Mouse (Mus musculus) v-Abl transformed pro-B cells (cell line): Measurements from ENCODE around the gene Cd200.
"Not testable (repeated sequence)": the region's sequence is repeated elsewhere in the genome, so short reads cannot be mapped to it uniquely, and the experiment has no call there.

Experiments
- in situ Hi-C, 2 experiments: fragments of 400-800 bp; cut with MboI; formaldehyde crosslinking; loops; one replicate each; pipeline ENCODE4 v1.15.1; 2025; ENCODE audit not compliant: unreplicated experiment in 2 of 2

The Cd200 gene

GRCm38 (mm10) chr16:45408425-45409063 is at the start of gene Cd200:
Cd200 (minus strand) TSS chr16:45409053.
- in situ Hi-C loops, result no loop called here

GRCm38 (mm10) chr16:45454762-45455161 is 45.9 kb upstream of the Cd200 start:
- in situ Hi-C loops, result no loop called here

GRCm38 (mm10) chr16:45437230-45437739 is 28.4 kb upstream of the Cd200 start:
- in situ Hi-C loops, result no loop called here

- in situ Hi-C loops, result no loop called here
Observed at GRCm38 (mm10) chr16:45435591-45435990, 26.7 kb upstream of the Cd200 start.

GRCm38 (mm10) chr16:45427651-45428050 is 18.8 kb upstream of the Cd200 start:
- in situ Hi-C loops, result no loop called here

GRCm38 (mm10) chr16:45413497-45413896 is 4.6 kb upstream of the Cd200 start:
- in situ Hi-C loops, result loop anchor here in 1 of 2 experiments (10.0 kb wide), 1 partner anchor 929 kb away; no protein-coding TSS in a partner anchor

GRCm38 (mm10) chr16:45409064-45409446 is 202 bp upstream of the Cd200 start:
- in situ Hi-C loops, result not testable (repeated sequence)

GRCm38 (mm10) chr16:45407645-45408400 is 1.0 kb downstream of the Cd200 start:
- in situ Hi-C loops, result no loop called here

- in situ Hi-C loops, result no loop called here
Observed at GRCm38 (mm10) chr16:45407091-45407490, 1.8 kb downstream of the Cd200 start.

- in situ Hi-C loops, result no loop called here
Observed at GRCm38 (mm10) chr16:45402951-45403350, 5.9 kb downstream of the Cd200 start.

GRCm38 (mm10) chr16:45402036-45402435 is 6.8 kb downstream of the Cd200 start:
- in situ Hi-C loops, result no loop called here

- in situ Hi-C loops, result no loop called here
Observed at GRCm38 (mm10) chr16:45399947-45400555, 8.8 kb downstream of the Cd200 start.

GRCm38 (mm10) chr16:45399411-45399810 is 9.4 kb downstream of the Cd200 start:
- in situ Hi-C loops, result no loop called here

GRCm38 (mm10) chr16:45397440-45397839 is 11.4 kb downstream of the Cd200 start:
- in situ Hi-C loops, result no loop called here

GRCm38 (mm10) chr16:45392246-45392645 is 16.6 kb downstream of the Cd200 start:
- in situ Hi-C loops, result no loop called here

GRCm38 (mm10) chr16:45391680-45392079 is 17.2 kb downstream of the Cd200 start:
- in situ Hi-C loops, result no loop called here

- in situ Hi-C loops, result no loop called here
Observed at GRCm38 (mm10) chr16:45390286-45390956, 18.4 kb downstream of the Cd200 start.

GRCm38 (mm10) chr16:45389833-45390232 is 19.0 kb downstream of the Cd200 start:
- in situ Hi-C loops, result no loop called here

- in situ Hi-C loops, result no loop called here
Observed at GRCm38 (mm10) chr16:45389041-45389440, 19.8 kb downstream of the Cd200 start.

GRCm38 (mm10) chr16:45381811-45382210 is 27.0 kb downstream of the Cd200 start:
- in situ Hi-C loops, result no loop called here

GRCm38 (mm10) chr16:45378959-45379358 is 29.9 kb downstream of the Cd200 start:
- in situ Hi-C loops, result no loop called here
